Mouse (Mus musculus) intestine, embryonic 14.5 days (tissue): ENCODE data around the gene Cckar. TPM values are rescaled to one million over a fixed set of nuclear protein-coding genes. Genes with fewer than 3 reads are reported as not detected.

ENCODE experiments used
- ATAC-seq: fragments of 200-750 bp; cut with Nextera tagmentation; replicated peaks from 2 replicates; pipeline ENCODE4 v1.8.0; 2017; ENCODE audit warnings: low read depth, moderate number of reproducible peaks, moderate TSS enrichment, moderate library complexity; ENCODE audit not compliant: low FRiP score, low TSS enrichment
- DNase-seq: peaks from one replicate; pipeline ENCODE4 v3.0.0-alpha.2; 2018; ENCODE audit warnings: low spot score
- H3K27ac ChIP-seq: fragments of 300-500 bp; sonication (generic); 2 replicates; pipeline ENCODE4 v1.5.1; 2014; ENCODE audit warnings: low read depth, mild to moderate bottlenecking, control low read depth
- H3K27me3 ChIP-seq: fragments of 300-500 bp; sonication (generic); replicated peaks from 2 replicates; pipeline ENCODE4 v1.6.1; 2014; ENCODE audit warnings: low read length, control low read depth; ENCODE audit not compliant: control insufficient read depth, insufficient read depth
- H3K36me3 ChIP-seq: fragments of 300-500 bp; sonication (generic); 2 replicates; pipeline ENCODE4 v1.6.1; 2014; ENCODE audit warnings: low read length, control low read depth; ENCODE audit not compliant: control insufficient read depth, insufficient read depth
- H3K4me1 ChIP-seq: fragments of 300-500 bp; sonication (generic); replicated peaks from 2 replicates; pipeline ENCODE4 v1.6.1; 2014; ENCODE audit warnings: low read length, control low read depth, mixed read lengths; ENCODE audit not compliant: control insufficient read depth, insufficient read depth
- H3K4me2 ChIP-seq: fragments of 300-500 bp; sonication (generic); 2 replicates; pipeline ENCODE4 v1.6.1; 2014; ENCODE audit warnings: low read length
- H3K4me3 ChIP-seq: fragments of 300-500 bp; sonication (generic); 2 replicates; pipeline ENCODE4 v1.5.1; 2014; ENCODE audit warnings: low read depth, low read length, control low read depth, mixed read lengths
- H3K9ac ChIP-seq: fragments of 300-500 bp; sonication (generic); 2 replicates; pipeline ENCODE4 v1.6.1; 2014; ENCODE audit warnings: mild to moderate bottlenecking, low read length
- H3K9me3 ChIP-seq: fragments of 300-500 bp; sonication (generic); 2 replicates; pipeline ENCODE4 v1.6.1; 2016; ENCODE audit warnings: low read length, control low read depth; ENCODE audit not compliant: control insufficient read depth
- WGBS: fragments of 180-500 bp; shearing (Covaris S2); extraction: QIAGEN DNeasy Blood & Tissue Kit; methylation state at CpG from one replicate; pipeline ENCODE4 v1.1.7; 2014; 5-methylcytosine and 5-hydroxymethylcytosine counted together
- polyA plus RNA-seq: library from polyadenylated mRNA; unstranded; fragments of >200 nt; fragmentation: Nextera tagmentation; extraction: Ambion mirVana; gene quantifications from 2 replicates; pipeline ENCODE4 v1.2.1, GENCODE M21; 2014

Cckar gene
- polyA plus RNA-seq, 1 experiment from 2014 or later: 27.2 TPM

- Histone ChIP-seq H3K27ac (peak overlapping the region; percentile 17; the same call in 1 of the 2 replicates), H3K4me2 (no peak overlapping the region), H3K9ac (no peak overlapping the region), H3K36me3 (no peaks in the 10 kb centered on the region), H3K4me3 (no peak overlapping the region), H3K27me3 (no peaks in the 10 kb centered on the region), H3K4me1 (peaks cover 4% of the 10 kb centered on the region; the same call in 1 of the 2 replicates), H3K9me3 (0 out of 2 replicates have a peak, but pooled peaks cover 4% of the 10 kb centered on the region)
- ATAC-seq (no peak), DNase-seq (no peak)
- WGBS: 50% methylated on average over 14 of the region's 14 CpGs
These were observed 4.8 kb downstream of the Cckar start for GRCm38 (mm10) chr5:53702686-53703085.

- Histone ChIP-seq H3K27ac (no peak overlapping the region), H3K27me3 (no peaks in the 10 kb centered on the region), H3K4me1 (peaks cover 3% of the 10 kb centered on the region; the same call in 1 of the 2 replicates), H3K4me3 (no peak overlapping the region), H3K36me3 (no peaks in the 10 kb centered on the region), H3K9me3 (0 out of 2 replicates have a peak, but pooled peaks cover 4% of the 10 kb centered on the region), H3K9ac (no peak overlapping the region), H3K4me2 (no peak overlapping the region)
- DNase-seq (no peak), ATAC-seq (no peak)
- 66% methylated on average over 9 of the region's 9 CpGs for WGBS
These were observed 9.7 kb downstream of the Cckar start for GRCm38 (mm10) chr5:53697794-53698193.

DNA sequence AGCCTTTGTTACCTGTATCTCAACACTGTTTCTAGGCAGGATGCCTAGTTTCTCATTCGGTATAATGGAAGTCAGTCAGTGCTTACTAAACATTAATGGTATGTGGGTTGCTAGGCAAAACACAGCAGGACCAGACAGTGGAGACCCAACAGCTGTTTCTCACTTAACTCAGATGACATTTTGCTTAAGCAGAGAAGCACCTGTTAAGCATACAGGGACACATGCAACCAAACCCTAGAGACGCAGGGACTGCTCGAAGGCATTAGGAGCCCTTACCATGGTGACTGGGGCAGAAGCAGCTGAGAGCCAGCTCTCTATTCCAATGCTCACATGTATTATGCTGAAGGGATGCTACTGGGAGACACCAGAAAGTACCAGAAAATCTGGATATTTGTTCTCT, 10.8 kb downstream of the Cckar start:
- Histone ChIP-seq H3K9me3 (0 out of 2 replicates have a peak, but pooled peaks cover 4% of the 10 kb centered on the region), H3K9ac (no peak overlapping the region), H3K4me2 (no peak overlapping the region), H3K27me3 (no peaks in the 10 kb centered on the region), H3K36me3 (no peaks in the 10 kb centered on the region), H3K4me1 (no peaks in the 10 kb centered on the region), H3K27ac (no peak overlapping the region), H3K4me3 (no peak overlapping the region)
- DNase-seq: no peak
- WGBS: 47% methylated on average over 3 of the region's 3 CpGs
- 0 out of 2 replicates have a peak, but pooled peaks have one; percentile 47 for ATAC-seq

DNA sequence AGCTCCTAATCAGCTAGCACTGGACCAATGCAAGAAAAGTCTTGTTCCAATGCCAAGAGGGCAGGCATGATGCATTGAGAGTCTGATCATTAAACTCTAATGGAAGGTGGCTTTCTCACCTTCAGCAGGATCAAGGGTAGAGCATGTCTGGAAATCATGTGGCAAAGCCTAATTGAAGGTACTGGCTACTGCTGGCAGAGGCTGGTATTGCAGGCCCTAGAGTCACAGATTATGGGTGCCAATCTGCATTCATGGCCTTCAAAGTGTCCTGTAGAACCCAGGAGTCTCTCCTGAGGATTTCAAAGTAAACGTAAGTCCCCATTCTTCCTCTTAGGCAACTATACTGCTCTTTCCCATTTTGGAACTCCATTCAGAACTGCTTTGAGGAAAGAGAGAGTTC, 14.8 kb downstream of the Cckar start:
- no peaks in the 10 kb centered on the region for H3K9me3 ChIP-seq
- H3K27me3 ChIP-seq: no peaks in the 10 kb centered on the region
- no peaks in the 10 kb centered on the region for H3K4me1 ChIP-seq
- no peaks in the 10 kb centered on the region for H3K36me3 ChIP-seq
- no peak overlapping the region for H3K27ac ChIP-seq
- DNase-seq: no peak
- no peak overlapping the region for H3K4me3 ChIP-seq
- H3K4me2 ChIP-seq: no peak overlapping the region
- H3K9ac ChIP-seq: no peak overlapping the region
- WGBS: 91% methylated on average over 1 of the region's 1 CpGs
- no peak for ATAC-seq

- ATAC-seq (no peak), DNase-seq (no peak)
- 67% methylated on average over 8 of the region's 8 CpGs for WGBS
- Histone ChIP-seq H3K4me1 (no peaks in the 10 kb centered on the region), H3K27me3 (no peaks in the 10 kb centered on the region), H3K27ac (no peak overlapping the region), H3K4me2 (no peak overlapping the region), H3K4me3 (no peak overlapping the region), H3K9ac (no peak overlapping the region), H3K9me3 (no peaks in the 10 kb centered on the region), H3K36me3 (no peaks in the 10 kb centered on the region)
These were observed 15.4 kb downstream of the Cckar start for GRCm38 (mm10) chr5:53692100-53692499.

DNA sequence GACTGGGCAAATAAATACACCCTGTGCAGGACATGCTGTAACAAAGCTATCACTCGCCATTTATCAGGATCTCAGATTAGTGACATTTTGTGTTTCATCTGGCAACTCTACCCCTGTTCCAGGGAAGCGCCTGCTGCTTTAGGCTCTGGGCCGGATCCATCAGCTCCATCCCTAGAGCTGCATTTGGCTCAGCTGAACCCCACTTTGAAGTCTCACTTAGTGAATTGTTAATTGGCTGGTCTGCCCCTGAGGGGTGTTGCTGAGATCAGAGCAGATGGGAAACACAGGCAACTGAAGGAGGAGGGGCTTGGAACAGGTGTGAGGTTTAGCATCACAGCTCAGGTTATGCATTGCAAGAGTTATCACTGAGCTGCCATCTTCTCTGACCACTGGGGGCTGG, 15.9 kb downstream of the Cckar start:
- DNase-seq: no peak
- no peaks in the 10 kb centered on the region for H3K36me3 ChIP-seq
- H3K4me3 ChIP-seq: no peak overlapping the region
- no peaks in the 10 kb centered on the region for H3K9me3 ChIP-seq
- H3K4me1 ChIP-seq: no peaks in the 10 kb centered on the region
- ATAC-seq: no peak
- H3K27me3 ChIP-seq: no peaks in the 10 kb centered on the region
- no peak overlapping the region for H3K4me2 ChIP-seq
- no peak overlapping the region for H3K27ac ChIP-seq
- H3K9ac ChIP-seq: no peak overlapping the region
- 78% methylated on average over 3 of the region's 3 CpGs for WGBS

DNA sequence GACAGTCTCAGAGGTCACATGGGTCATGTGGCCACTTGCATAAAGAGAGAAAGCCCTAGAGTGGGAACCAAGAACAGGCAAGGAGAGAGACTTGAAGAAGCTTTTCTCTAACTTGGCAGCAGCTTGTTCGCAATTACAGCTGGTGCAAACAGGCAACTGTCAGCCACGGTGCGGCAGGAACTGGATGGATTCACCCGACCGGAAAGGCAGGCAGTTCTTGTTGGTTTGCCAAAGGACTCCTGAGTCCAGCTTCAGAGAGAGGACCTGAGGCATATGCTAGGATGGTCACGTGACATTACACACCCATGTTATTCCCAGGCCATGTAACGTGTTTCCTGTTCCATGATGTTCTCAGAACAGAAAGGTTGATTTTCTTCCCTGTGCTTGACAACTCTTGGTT, 19.2 kb downstream of the Cckar start:
- no peaks in the 10 kb centered on the region for H3K27me3 ChIP-seq
- no peak overlapping the region for H3K9ac ChIP-seq
- no peaks in the 10 kb centered on the region for H3K9me3 ChIP-seq
- no peaks in the 10 kb centered on the region for H3K36me3 ChIP-seq
- H3K27ac ChIP-seq: no peak overlapping the region
- H3K4me3 ChIP-seq: no peak overlapping the region
- no peak overlapping the region for H3K4me2 ChIP-seq
- ATAC-seq: no peak
- DNase-seq: no peak
- H3K4me1 ChIP-seq: peaks cover 5% of the 10 kb centered on the region
- 83% methylated on average over 7 of the region's 7 CpGs for WGBS

- H3K36me3 ChIP-seq: no peaks in the 10 kb centered on the region
- peak overlapping the region; percentile 38; the same call in 1 of the 2 replicates for H3K27ac ChIP-seq
- no peaks in the 10 kb centered on the region for H3K27me3 ChIP-seq
- H3K9ac ChIP-seq: no peak overlapping the region
- peak; percentile 58; the same call in 1 of the 2 replicates for ATAC-seq
- peak; percentile 78 for DNase-seq
- no peak overlapping the region for H3K4me2 ChIP-seq
- no peaks in the 10 kb centered on the region for H3K9me3 ChIP-seq
- no peak overlapping the region for H3K4me3 ChIP-seq
- H3K4me1 ChIP-seq: peaks cover 5% of the 10 kb centered on the region
- 39% methylated on average over 2 of the region's 2 CpGs for WGBS
These were observed 21.1 kb downstream of the Cckar start for GRCm38 (mm10) chr5:53686379-53686778.

GRCm38 (mm10) chr5:53685623-53686022, 21.9 kb downstream of the Cckar start:
- H3K4me3 ChIP-seq: no peak overlapping the region
- H3K9ac ChIP-seq: no peak overlapping the region
- no peak for DNase-seq
- peaks cover 5% of the 10 kb centered on the region for H3K4me1 ChIP-seq
- no peak overlapping the region for H3K4me2 ChIP-seq
- no peak for ATAC-seq
- no peaks in the 10 kb centered on the region for H3K27me3 ChIP-seq
- H3K27ac ChIP-seq: no peak overlapping the region; the same call in 1 of the 2 replicates
- WGBS: 74% methylated on average over 4 of the region's 4 CpGs
- no peaks in the 10 kb centered on the region for H3K9me3 ChIP-seq
- H3K36me3 ChIP-seq: no peaks in the 10 kb centered on the region
